Mouse (Mus musculus) ovary, adult 18-20 months (tissue): ENCODE measurements at regions not wholly inside any gene's neighbourhood (a gene's known extent, or its start where the extent isn't known, plus 50 kb on each side); places are given as distances from the start of the nearest gene placed in this dataset.

Experiments
- DNase-seq: peaks from one replicate; pipeline ENCODE4 v3.0.0; 2022; ENCODE audit warnings: low spot score, mixed read lengths

GRCm38 (mm10) chr15:51104362-51104761 is 2780.3 kb upstream of the Gm7489 start:
- no peak for DNase-seq

DNA sequence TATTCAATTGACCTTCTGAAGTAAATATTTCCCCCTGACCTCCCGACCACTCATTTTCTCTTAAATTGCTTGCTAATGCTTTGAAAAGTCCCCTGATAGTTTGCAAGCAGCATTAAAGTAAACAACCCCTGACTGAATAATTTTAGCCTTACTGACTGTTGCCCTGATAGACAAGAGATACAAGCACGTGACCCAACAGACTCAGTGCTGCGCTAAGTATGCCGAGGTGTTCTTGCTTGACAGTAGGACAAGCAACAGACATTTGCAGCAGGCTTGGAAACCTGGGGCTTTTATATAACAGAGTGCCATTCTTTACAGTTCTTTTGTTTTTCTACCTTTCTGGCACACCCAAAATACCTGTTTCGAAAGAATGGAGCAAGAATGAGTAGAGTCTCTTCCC is 2779.9 kb upstream of the Gm7489 start:
- no peak for DNase-seq

DNA sequence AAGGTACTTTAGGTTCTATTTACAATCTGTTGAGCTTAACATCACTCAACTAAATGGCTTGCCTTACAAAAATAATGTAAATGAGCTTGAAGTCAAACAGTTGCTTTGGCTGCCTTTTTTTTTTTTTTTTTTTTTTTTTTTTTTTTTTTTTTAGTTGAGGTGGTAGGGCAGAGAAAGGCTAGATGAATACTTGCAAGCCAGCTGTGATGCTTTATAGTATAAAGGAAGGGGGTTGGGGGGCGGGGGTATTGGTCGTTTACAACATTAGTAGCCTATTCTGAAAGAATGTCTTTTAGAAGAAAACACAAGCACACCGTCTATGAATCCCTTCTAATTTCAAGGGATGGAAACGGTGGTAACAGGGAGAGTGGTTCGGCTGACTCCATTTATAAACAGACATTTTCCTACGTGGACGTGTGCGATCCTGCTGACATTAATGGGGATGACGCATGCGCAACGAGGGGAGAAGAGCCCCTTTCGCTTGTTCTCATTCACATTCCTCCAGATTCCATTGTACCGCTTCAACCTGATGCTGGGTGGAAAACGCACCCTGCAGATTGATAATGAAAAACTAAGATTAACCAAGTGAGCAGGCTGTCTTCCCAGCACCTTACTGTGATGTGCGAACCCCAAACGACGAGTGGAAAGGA is 2779.2 kb upstream of the Gm7489 start:
- DNase-seq = no peak

DNA sequence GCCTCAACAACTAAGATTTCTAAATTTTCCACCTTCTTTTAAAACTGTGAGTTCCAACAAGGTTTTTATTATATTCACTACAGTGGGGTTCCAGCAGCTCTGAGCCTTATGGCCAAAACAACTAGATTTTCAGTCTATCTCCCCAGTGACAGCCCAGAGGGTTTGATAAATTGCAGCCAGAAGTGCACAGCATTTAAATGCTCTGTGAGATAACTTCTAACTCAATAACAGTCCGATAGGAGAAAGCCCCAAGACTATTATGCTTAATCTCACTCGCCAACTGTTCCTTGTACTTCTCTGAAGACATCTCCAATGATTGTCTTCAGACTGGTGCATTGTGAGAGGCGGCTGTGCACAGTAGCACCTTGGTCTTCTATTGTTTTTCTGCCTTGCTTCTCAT is 2774.5 kb upstream of the Gm7489 start:
- DNase-seq = no peak

- DNase-seq = no peak
Observed at GRCm38 (mm10) chr15:51125896-51126295, 2758.8 kb upstream of the Gm7489 start.

GRCm38 (mm10) chr15:51131017-51131416 is 2753.7 kb upstream of the Gm7489 start:
- DNase-seq = no peak

DNA sequence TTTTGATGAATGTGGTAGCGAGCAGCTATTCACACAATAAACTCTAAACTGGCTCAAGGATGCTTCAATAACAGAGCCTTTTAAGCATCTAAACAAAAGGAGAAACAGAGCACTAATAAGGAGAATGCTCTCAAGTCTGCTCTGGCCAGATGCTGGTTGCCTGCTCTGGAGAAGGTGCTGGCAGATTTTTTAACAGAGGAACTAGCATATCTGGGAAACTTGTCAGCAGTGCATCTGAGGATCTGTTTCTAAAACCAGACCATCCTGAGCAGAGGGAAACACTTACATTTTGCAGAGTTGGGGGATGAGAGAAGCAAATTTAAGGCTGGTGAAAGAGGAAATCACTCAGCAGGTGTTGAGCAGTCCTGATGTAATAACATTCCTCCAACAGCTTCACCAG is 2748.6 kb upstream of the Gm7489 start:
- no peak for DNase-seq

GRCm38 (mm10) chr15:51139507-51139906 is 2745.2 kb upstream of the Gm7489 start:
- DNase-seq = no peak

DNA sequence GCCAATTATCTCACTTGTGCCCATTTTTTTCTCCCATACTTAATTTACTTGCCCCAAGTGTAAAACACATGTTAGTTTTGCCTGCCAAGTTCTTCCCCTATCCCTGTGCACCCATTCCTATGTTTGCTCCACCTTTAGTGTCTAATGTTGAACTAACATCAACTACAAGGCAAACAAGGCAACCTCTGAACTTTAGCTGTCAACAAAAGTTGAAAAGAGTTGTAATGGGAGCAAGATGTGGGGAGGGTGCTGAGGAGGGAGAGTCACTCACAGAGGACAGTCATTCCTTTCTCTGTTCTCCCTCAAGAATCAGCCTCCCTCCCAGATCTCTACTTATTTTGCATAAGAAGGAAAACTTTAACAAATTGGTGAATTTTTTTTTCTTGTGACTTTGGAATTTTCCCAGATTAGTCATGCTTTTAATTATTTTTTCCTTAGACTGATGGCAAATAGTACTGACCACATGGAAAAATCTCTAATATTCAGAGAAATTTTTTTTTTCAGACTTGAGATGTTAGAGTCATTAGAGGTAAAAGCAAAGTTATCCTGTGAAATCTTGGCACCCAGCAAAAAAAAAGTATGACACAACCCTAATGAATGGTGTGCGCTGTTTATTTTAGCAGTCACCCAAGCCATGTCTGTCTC is 2710.6 kb upstream of the Gm7489 start:
- DNase-seq = no peak

- DNase-seq = no peak
Observed at GRCm38 (mm10) chr15:51176466-51176865, 2708.2 kb upstream of the Gm7489 start.

- DNase-seq = no peak
Observed at GRCm38 (mm10) chr15:51189134-51189533, 2695.6 kb upstream of the Gm7489 start.

DNA sequence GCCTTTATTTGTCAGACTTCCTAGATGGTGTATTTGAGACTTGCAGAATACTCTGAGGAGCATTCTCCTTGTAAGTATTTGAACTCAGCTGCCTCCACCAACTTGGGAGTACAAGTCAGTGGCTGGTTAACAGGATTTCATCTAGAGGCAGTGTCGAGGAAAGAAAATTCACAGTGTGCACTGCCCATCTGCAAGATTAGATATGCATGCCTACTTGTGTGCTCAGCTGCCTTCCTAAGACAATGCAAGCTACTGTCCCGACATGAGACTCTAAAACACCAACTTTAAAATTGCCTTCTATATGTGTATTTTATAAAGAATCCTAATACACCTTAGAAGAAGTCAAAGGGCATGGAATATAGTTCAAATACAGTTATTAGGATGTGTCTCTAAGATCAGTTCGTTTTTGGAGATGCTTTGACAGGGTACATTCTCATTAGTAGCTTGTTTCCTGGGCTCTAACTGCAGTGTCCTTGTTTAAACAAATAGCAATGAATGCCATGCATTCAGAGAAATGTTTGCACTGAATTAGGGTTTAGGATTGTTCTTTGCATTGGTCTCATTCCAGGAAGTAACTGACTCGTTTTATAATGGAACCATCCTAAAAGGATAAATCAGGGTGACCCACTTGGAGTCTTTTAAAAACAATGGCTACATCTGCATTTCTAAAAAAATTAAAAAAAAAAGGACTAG is 2687.1 kb upstream of the Gm7489 start:
- no peak for DNase-seq

DNA sequence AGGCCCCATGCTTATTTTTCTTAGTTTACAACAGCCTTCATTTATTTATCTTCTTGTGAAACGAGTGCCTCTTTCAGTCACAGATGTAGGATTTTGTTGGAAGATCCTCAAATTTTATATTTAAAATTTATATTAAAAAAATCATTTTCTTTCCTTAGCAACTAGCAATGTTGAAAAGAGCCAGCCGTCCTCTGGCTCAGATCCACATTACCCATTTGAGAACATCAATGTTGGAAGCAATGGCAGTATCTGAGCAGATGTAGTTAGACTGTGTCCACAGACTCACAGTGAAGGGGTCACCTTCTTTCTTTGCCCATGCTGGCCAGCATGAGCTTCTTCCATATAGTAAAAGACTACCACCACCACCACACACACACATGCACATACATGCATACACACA is 2681.4 kb upstream of the Gm7489 start:
- DNase-seq = no peak

DNA sequence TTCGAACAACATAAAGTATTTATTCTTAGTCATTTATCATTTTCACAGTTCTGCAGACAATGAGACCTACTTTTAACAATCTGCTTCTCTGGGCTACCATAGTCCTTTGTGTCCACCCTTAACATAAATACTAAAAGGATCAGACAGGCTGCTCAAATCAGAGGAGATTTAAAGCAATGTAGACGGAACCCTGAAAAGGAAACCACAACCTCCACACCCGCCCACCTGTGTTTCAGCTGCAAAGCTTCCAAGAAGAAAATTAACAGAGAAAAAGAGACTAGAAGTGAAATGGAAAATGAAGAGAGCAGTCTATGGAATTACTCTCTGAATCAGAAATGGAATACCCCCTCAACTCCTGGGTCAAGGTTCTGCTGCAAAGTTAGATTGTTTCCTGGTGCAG is 2678.7 kb upstream of the Gm7489 start:
- DNase-seq = no peak

- DNase-seq = no peak
Observed at GRCm38 (mm10) chr15:51206773-51207172, 2677.9 kb upstream of the Gm7489 start.

DNA sequence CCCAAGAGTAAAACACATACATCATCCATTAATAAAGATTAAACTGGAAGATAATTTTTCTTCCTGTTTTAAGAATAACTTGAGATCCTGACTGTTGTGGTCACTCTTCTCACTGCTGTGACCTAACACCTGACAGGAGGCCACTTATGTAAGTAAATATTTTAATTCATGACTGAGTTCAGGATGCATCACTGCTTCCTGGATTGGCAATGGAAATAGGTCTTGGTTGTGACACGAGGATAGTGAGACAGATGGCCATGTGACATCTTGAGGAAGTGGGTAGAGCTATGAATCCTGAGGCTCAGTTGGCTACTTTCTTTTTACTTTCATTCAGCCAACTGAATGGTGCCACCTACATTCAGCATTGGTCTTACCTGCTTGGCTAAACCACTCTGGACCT is 2649.8 kb upstream of the Gm7489 start:
- DNase-seq = no peak

DNA sequence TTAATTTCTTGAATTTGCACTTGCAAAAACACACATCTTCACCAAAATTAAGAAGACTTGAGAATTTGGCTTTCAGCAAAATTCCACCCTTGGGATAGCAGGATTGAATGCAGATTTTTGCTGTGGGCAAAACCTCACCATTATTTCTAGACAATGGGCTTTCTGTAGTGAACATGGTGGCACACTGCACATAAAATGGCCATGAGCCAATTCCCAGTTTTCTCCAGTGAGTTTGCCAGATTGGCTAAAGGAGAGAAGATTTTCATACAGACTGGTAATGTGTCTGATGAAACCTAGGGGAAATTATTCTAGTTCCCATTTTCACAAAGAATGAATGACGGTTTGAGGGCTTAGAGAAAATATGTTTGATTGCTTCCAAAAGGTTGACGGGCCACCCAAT is 2640.1 kb upstream of the Gm7489 start:
- DNase-seq = no peak

- DNase-seq = no peak
Observed at GRCm38 (mm10) chr15:51247259-51247658, 2637.4 kb upstream of the Gm7489 start.

DNA sequence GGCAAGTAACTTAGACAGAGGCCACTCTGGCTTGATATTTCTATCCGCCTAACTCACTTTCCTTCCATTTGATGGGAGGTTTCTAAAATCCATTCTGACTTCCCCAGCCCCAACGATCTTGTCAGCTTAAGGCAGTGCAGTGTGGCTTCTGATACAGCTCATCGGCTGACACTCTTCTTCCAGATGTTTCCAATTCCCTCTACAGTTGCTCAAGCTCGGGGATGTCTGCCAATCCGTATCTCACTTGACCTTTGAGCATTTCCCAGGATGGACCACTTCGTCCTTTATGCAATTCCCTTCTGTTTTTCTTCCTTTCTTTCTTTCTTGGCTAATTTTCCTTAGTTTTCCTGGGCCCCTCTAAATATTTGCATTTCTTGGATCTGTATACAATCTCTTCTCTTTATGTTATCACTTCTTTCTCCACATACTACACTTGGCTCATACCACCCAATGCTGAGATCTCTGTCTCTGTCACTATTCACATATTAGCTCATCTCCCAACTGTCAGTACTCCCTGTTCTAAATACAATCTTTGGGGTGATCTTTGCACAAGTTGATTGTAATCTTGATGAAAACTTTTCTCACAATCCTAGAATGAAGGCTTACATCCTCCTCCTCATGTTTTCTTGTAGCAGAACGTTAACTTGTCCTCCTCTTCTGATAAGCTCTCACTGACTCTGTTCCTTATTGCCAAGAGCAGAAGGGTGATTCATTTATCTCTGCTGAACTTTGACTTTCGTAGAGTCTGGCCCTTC is 2636.5 kb upstream of the Gm7489 start:
- DNase-seq = peak; percentile 18

- DNase-seq = no peak
Observed at GRCm38 (mm10) chr15:51248789-51249040, 2636.0 kb upstream of the Gm7489 start.

DNA sequence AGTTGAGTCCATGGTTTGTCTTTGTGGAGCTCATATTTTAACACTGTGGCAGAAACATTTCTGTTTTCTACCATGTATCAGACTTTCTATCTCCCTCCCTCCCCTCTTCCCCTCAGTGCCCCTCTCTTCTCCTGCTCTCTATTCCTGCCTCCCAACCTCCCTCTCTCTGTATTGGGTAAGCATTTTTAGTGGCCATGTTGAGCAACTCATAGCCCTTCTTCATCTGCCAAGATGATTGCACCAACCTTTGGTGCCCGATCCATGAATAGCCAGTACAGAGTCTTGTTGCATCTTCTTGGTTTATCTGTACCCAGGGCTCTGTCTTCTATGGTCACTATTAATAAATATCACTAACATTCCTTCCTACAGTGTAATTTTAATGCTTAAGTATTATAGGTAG is 2630.6 kb upstream of the Gm7489 start:
- no peak for DNase-seq

GRCm38 (mm10) chr15:51255203-51255615 is 2629.5 kb upstream of the Gm7489 start:
- DNase-seq = no peak

GRCm38 (mm10) chr15:51256681-51257080 is 2628.0 kb upstream of the Gm7489 start:
- DNase-seq = no peak
